Mouse (Mus musculus): ENCODE results near the gene Myh7b. TPM values are rescaled to one million over a fixed set of nuclear protein-coding genes. Genes with fewer than 3 reads are reported as not detected.

The Myh7b gene
- polyA plus RNA-seq, 1 experiment from 2014 or later: 0.52 TPM

- no peaks in the 10 kb centered on the region for H3K4me1 ChIP-seq (replicated peaks; ENCODE audit: control insufficient read depth, insufficient read depth, low read length)
- H3K27me3 ChIP-seq (ENCODE audit: control insufficient read depth, insufficient read depth, low read length): no peaks in the 10 kb centered on the region
- ATAC-seq (ENCODE audit: low FRiP score) (no peak), DNase-seq (ENCODE audit: low spot score) (no peak)
- no peaks in the 10 kb centered on the region for H3K9me3 ChIP-seq (ENCODE audit: control insufficient read depth, low read length)
- WGBS: 87% methylated on average over 3 of the region's 3 CpGs
- no peaks in the 10 kb centered on the region for H3K36me3 ChIP-seq (ENCODE audit: control insufficient read depth, insufficient read depth, low read length)
- no peak overlapping the region for H3K27ac ChIP-seq (ENCODE audit: low read depth, low read length)
- H3K9ac ChIP-seq (ENCODE audit: low read depth, low read length): no peak overlapping the region
- no peak overlapping the region for H3K4me2 ChIP-seq (replicated peaks; ENCODE audit: low read depth, low read length)
- no peak overlapping the region for H3K4me3 ChIP-seq (ENCODE audit: low read depth, low read length)
These were observed 30.7 kb upstream of the Myh7b start for GRCm38 (mm10) chr2:155580331-155580730.

DNA sequence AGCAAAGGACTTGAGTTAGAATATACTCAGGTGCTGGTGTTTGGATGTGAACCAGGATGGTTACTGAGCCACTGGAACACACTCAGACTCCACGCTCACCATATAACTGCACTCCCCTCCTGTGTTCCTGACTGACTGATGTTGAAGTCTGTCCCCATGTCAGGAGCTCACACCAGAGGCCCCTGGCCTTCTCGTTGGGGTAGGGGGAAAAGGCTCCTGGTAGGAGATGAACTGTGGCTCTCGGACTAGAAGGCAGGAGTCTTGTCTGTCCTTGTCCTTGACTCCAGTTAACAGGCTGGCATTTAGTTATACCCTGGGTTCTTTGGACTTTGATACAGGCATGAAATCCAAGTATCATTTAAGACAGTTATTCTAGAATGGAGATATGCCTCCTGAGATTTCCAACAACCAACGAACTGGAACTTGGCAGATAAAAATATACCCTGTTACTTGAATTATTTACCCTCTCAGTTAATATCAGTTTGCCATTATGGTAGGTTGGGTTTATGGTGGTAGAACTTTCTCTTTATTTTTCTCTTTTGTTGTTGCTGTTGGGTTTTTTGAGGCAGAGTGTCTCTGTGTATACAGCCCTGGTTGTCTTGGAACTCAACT lies 28.5 kb upstream of the Myh7b start:
- H3K9ac ChIP-seq (ENCODE audit: low read depth, low read length): no peak overlapping the region
- no peaks in the 10 kb centered on the region for H3K9me3 ChIP-seq (ENCODE audit: control insufficient read depth, low read length)
- no peaks in the 10 kb centered on the region for H3K27me3 ChIP-seq (ENCODE audit: control insufficient read depth, insufficient read depth, low read length)
- DNase-seq (ENCODE audit: low spot score) (no peak), ATAC-seq (ENCODE audit: low FRiP score) (no peak)
- H3K27ac ChIP-seq (ENCODE audit: low read depth, low read length): no peak overlapping the region
- H3K36me3 ChIP-seq (ENCODE audit: control insufficient read depth, insufficient read depth, low read length): no peaks in the 10 kb centered on the region
- no peaks in the 10 kb centered on the region for H3K4me1 ChIP-seq (replicated peaks; ENCODE audit: control insufficient read depth, insufficient read depth, low read length)
- WGBS: 83% methylated on average over 4 of the region's 4 CpGs
- no peak overlapping the region for H3K4me3 ChIP-seq (ENCODE audit: low read depth, low read length)
- H3K4me2 ChIP-seq (replicated peaks; ENCODE audit: low read depth, low read length): no peak overlapping the region

- Histone ChIP-seq H3K27ac (ENCODE audit: low read depth, low read length) (no peak overlapping the region), H3K4me1 (replicated peaks; ENCODE audit: control insufficient read depth, insufficient read depth, low read length) (no peaks in the 10 kb centered on the region), H3K36me3 (ENCODE audit: control insufficient read depth, insufficient read depth, low read length) (no peaks in the 10 kb centered on the region), H3K27me3 (ENCODE audit: control insufficient read depth, insufficient read depth, low read length) (no peaks in the 10 kb centered on the region), H3K4me3 (ENCODE audit: low read depth, low read length) (no peak overlapping the region), H3K9me3 (ENCODE audit: control insufficient read depth, low read length) (no peaks in the 10 kb centered on the region), H3K4me2 (replicated peaks; ENCODE audit: low read depth, low read length) (no peak overlapping the region), H3K9ac (ENCODE audit: low read depth, low read length) (no peak overlapping the region)
- ATAC-seq (ENCODE audit: low FRiP score): no peak
- 88% methylated on average over 4 of the region's 5 CpGs for WGBS
- DNase-seq (ENCODE audit: low spot score): no peak
These were observed 28.0 kb upstream of the Myh7b start for GRCm38 (mm10) chr2:155582996-155583395.

GRCm38 (mm10) chr2:155583927-155584530 lies 27.0 kb upstream of the Myh7b start:
- Histone ChIP-seq H3K9me3 (ENCODE audit: control insufficient read depth, low read length) (no peaks in the 10 kb centered on the region), H3K36me3 (ENCODE audit: control insufficient read depth, insufficient read depth, low read length) (no peaks in the 10 kb centered on the region), H3K27me3 (ENCODE audit: control insufficient read depth, insufficient read depth, low read length) (no peaks in the 10 kb centered on the region), H3K9ac (ENCODE audit: low read depth, low read length) (no peak overlapping the region), H3K4me3 (ENCODE audit: low read depth, low read length) (no peak overlapping the region), H3K27ac (ENCODE audit: low read depth, low read length) (no peak overlapping the region), H3K4me2 (replicated peaks; ENCODE audit: low read depth, low read length) (no peak overlapping the region), H3K4me1 (replicated peaks; ENCODE audit: control insufficient read depth, insufficient read depth, low read length) (no peaks in the 10 kb centered on the region)
- ATAC-seq (ENCODE audit: low FRiP score): peak; percentile 38; the same call in 1 of the 2 replicates
- DNase-seq (ENCODE audit: low spot score): peak; percentile 79
- 41% methylated on average over 5 of the region's 5 CpGs for WGBS

DNA sequence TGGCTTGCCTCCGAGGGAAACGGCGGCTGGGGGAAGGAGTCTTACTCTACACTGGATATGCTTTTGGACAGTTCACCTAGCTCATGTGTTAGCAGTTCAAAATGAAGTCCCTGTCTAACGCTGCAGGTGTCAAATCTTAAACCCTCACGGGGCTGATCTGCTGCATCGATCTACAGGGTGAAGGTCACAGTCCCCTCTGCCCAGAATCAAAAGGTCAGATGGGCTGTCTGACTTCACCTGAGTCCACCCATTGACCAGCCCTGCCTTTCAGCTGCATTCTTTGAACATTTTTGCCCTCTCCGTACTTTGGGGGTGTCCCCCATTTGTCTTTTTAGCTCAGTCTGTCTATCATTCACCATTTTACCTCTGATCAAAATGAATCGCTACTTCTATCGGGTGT lies 25.9 kb upstream of the Myh7b start:
- no peak overlapping the region for H3K4me3 ChIP-seq (ENCODE audit: low read depth, low read length)
- DNase-seq (ENCODE audit: low spot score): no peak
- H3K4me2 ChIP-seq (replicated peaks; ENCODE audit: low read depth, low read length): no peak overlapping the region
- no peak for ATAC-seq (ENCODE audit: low FRiP score)
- H3K27me3 ChIP-seq (ENCODE audit: control insufficient read depth, insufficient read depth, low read length): no peaks in the 10 kb centered on the region
- H3K9ac ChIP-seq (ENCODE audit: low read depth, low read length): no peak overlapping the region
- no peak overlapping the region for H3K27ac ChIP-seq (ENCODE audit: low read depth, low read length)
- H3K36me3 ChIP-seq (ENCODE audit: control insufficient read depth, insufficient read depth, low read length): no peaks in the 10 kb centered on the region
- no peaks in the 10 kb centered on the region for H3K9me3 ChIP-seq (ENCODE audit: control insufficient read depth, low read length)
- H3K4me1 ChIP-seq (replicated peaks; ENCODE audit: control insufficient read depth, insufficient read depth, low read length): no peaks in the 10 kb centered on the region
- 84% methylated on average over 9 of the region's 9 CpGs for WGBS

GRCm38 (mm10) chr2:155585486-155585885 lies 25.5 kb upstream of the Myh7b start:
- ATAC-seq (ENCODE audit: low FRiP score): no peak
- Histone ChIP-seq H3K9me3 (ENCODE audit: control insufficient read depth, low read length) (no peaks in the 10 kb centered on the region), H3K27me3 (ENCODE audit: control insufficient read depth, insufficient read depth, low read length) (no peaks in the 10 kb centered on the region), H3K4me1 (replicated peaks; ENCODE audit: control insufficient read depth, insufficient read depth, low read length) (no peaks in the 10 kb centered on the region), H3K4me2 (replicated peaks; ENCODE audit: low read depth, low read length) (no peak overlapping the region), H3K36me3 (ENCODE audit: control insufficient read depth, insufficient read depth, low read length) (no peaks in the 10 kb centered on the region), H3K9ac (ENCODE audit: low read depth, low read length) (no peak overlapping the region), H3K4me3 (ENCODE audit: low read depth, low read length) (no peak overlapping the region), H3K27ac (ENCODE audit: low read depth, low read length) (no peak overlapping the region)
- WGBS: 66% methylated on average over 10 of the region's 10 CpGs
- no peak for DNase-seq (ENCODE audit: low spot score)

- Histone ChIP-seq H3K4me2 (replicated peaks; ENCODE audit: low read depth, low read length) (no peak overlapping the region), H3K36me3 (ENCODE audit: control insufficient read depth, insufficient read depth, low read length) (no peaks in the 10 kb centered on the region), H3K9ac (ENCODE audit: low read depth, low read length) (no peak overlapping the region), H3K9me3 (ENCODE audit: control insufficient read depth, low read length) (no peaks in the 10 kb centered on the region), H3K4me3 (ENCODE audit: low read depth, low read length) (no peak overlapping the region), H3K27ac (ENCODE audit: low read depth, low read length) (no peak overlapping the region), H3K27me3 (ENCODE audit: control insufficient read depth, insufficient read depth, low read length) (no peaks in the 10 kb centered on the region), H3K4me1 (replicated peaks; ENCODE audit: control insufficient read depth, insufficient read depth, low read length) (no peaks in the 10 kb centered on the region)
- 85% methylated on average over 3 of the region's 3 CpGs for WGBS
- ATAC-seq (ENCODE audit: low FRiP score): no peak
- DNase-seq (ENCODE audit: low spot score): no peak
These were observed 22.9 kb upstream of the Myh7b start for GRCm38 (mm10) chr2:155588136-155588535.

DNA sequence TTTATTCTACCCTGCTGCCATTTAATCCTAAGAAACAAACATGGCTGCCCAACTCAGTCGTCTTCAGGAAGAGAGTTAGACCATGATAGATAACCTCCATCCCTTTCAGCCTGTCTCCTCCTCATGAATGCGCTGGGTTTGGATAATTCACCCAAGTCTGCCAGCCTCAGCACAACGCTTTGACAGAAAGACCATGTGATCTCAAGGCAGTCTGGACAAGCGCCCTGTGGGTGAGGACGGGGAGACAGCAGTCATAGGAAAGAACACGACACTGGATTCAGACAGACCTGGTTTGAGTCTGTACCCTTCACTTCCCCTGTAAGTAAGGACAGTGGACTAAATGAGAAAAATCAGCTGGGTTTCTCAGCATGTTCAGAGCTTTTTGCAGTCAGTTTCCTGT lies 21.5 kb upstream of the Myh7b start:
- DNase-seq (ENCODE audit: low spot score) (no peak), ATAC-seq (ENCODE audit: low FRiP score) (no peak)
- no peak overlapping the region for H3K27ac ChIP-seq (ENCODE audit: low read depth, low read length)
- no peak overlapping the region for H3K4me3 ChIP-seq (ENCODE audit: low read depth, low read length)
- no peaks in the 10 kb centered on the region for H3K27me3 ChIP-seq (ENCODE audit: control insufficient read depth, insufficient read depth, low read length)
- no peaks in the 10 kb centered on the region for H3K4me1 ChIP-seq (replicated peaks; ENCODE audit: control insufficient read depth, insufficient read depth, low read length)
- WGBS: 73% methylated on average over 6 of the region's 6 CpGs
- no peak overlapping the region for H3K9ac ChIP-seq (ENCODE audit: low read depth, low read length)
- H3K36me3 ChIP-seq (ENCODE audit: control insufficient read depth, insufficient read depth, low read length): no peaks in the 10 kb centered on the region
- no peaks in the 10 kb centered on the region for H3K9me3 ChIP-seq (ENCODE audit: control insufficient read depth, low read length)
- H3K4me2 ChIP-seq (replicated peaks; ENCODE audit: low read depth, low read length): no peak overlapping the region

DNA sequence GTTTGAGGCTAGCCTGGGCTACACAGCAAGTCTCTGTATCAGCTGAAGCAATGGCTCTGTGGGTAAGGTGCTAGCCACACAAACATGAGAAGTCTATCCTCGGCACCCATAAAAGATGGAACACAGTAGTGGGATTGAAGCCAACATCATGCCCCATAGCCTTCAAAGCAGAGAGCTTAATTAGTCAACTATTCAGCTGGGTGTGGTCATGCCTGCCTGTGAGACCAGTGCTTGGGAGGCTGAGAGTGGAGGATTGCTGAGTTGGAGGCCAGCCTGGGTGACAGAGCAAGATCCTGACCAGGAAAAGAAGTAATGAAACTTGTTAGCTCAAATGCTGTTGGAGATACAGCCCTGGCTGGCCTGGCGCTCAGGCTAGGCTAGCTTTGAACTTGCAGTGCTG lies 20.1 kb upstream of the Myh7b start:
- whole genome bisulfite sequencing: 86% methylated on average over 2 of the region's 2 CpGs
- no peak overlapping the region for H3K4me3 ChIP-seq (ENCODE audit: low read depth, low read length)
- no peaks in the 10 kb centered on the region for H3K4me1 ChIP-seq (replicated peaks; ENCODE audit: control insufficient read depth, insufficient read depth, low read length)
- no peaks in the 10 kb centered on the region for H3K36me3 ChIP-seq (ENCODE audit: control insufficient read depth, insufficient read depth, low read length)
- no peaks in the 10 kb centered on the region for H3K27me3 ChIP-seq (ENCODE audit: control insufficient read depth, insufficient read depth, low read length)
- ATAC-seq (ENCODE audit: low FRiP score) (no peak), DNase-seq (ENCODE audit: low spot score) (no peak)
- H3K4me2 ChIP-seq (replicated peaks; ENCODE audit: low read depth, low read length): no peak overlapping the region
- H3K9ac ChIP-seq (ENCODE audit: low read depth, low read length): no peak overlapping the region
- H3K27ac ChIP-seq (ENCODE audit: low read depth, low read length): no peak overlapping the region
- no peaks in the 10 kb centered on the region for H3K9me3 ChIP-seq (ENCODE audit: control insufficient read depth, low read length)
